Mouse (Mus musculus): ENCODE measurements around the gene Wdr95. TPM values are rescaled to one million over a fixed set of nuclear protein-coding genes. Genes with fewer than 3 reads are reported as not detected.
"Not testable (repeated sequence)": the region's sequence is repeated elsewhere in the genome, so short reads cannot be mapped to it uniquely, and the experiment has no call there.

The Wdr95 gene
- polyA plus RNA-seq, 1 experiment from 2014 or later: 0.17 TPM

DNA sequence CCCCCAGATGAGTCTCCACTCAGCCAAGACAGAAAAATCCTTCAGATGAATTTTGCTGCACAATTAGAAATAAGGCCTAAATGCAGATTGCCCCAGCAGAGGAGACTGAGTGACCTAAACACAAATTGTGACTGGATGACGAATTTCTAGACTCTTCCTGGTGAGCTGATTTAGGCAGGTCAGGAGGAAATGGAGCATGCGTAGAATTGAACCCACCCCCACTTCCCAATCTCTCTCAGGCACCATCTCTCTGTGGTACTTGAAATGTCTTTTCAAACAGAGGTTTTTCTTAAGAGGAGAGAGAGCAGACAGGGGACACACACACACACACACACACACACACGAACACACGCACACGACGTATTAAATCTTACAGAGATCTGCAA lies 4.6 kb upstream of the Wdr95 start:
- peak overlapping the region; percentile 23; the same call in 1 of the 2 replicates for H3K27ac ChIP-seq
- H3K4me1 ChIP-seq: peaks cover 17% of the 10 kb centered on the region
- 53% methylated on average over 6 of the region's 6 CpGs for WGBS
- no peaks in the 10 kb centered on the region for H3K9me3 ChIP-seq
- no peak overlapping the region for H3K4me3 ChIP-seq (replicated peaks)
- no peaks in the 10 kb centered on the region for H3K36me3 ChIP-seq
- no peak for ATAC-seq (ENCODE audit: insufficient read depth, low FRiP score, low read depth)
- no peaks in the 10 kb centered on the region for H3K27me3 ChIP-seq (replicated peaks)
- 0 out of 2 replicates have a peak overlapping the region, but pooled peaks have one; percentile 43 for H3K4me2 ChIP-seq
- no peak overlapping the region for H3K9ac ChIP-seq

GRCm38 (mm10) chr5:149524242-149524858 lies 4.1 kb upstream of the Wdr95 start:
- ATAC-seq (ENCODE audit: insufficient read depth, low FRiP score, low read depth): peak; percentile 64
- H3K9me3 ChIP-seq: no peaks in the 10 kb centered on the region
- peak overlapping the region; percentile 43 for H3K4me2 ChIP-seq
- no peaks in the 10 kb centered on the region for H3K27me3 ChIP-seq (replicated peaks)
- H3K27ac ChIP-seq: peak overlapping the region; percentile 23; the same call in 1 of the 2 replicates
- H3K36me3 ChIP-seq: no peaks in the 10 kb centered on the region
- H3K4me3 ChIP-seq (replicated peaks): no peak overlapping the region
- no peak overlapping the region for H3K9ac ChIP-seq
- H3K4me1 ChIP-seq: peaks cover 17% of the 10 kb centered on the region
- WGBS: 19% methylated on average over 16 of the region's 16 CpGs

- 41% methylated on average over 6 of the region's 6 CpGs for WGBS
- H3K36me3 ChIP-seq: no peaks in the 10 kb centered on the region
- H3K4me3 ChIP-seq (replicated peaks): no peak overlapping the region
- H3K9ac ChIP-seq: no peak overlapping the region
- no peaks in the 10 kb centered on the region for H3K9me3 ChIP-seq
- H3K4me2 ChIP-seq: no peak overlapping the region
- H3K27ac ChIP-seq: no peak overlapping the region
- no peak for ATAC-seq (ENCODE audit: insufficient read depth, low FRiP score, low read depth)
- H3K4me1 ChIP-seq: peaks cover 17% of the 10 kb centered on the region
- H3K27me3 ChIP-seq (replicated peaks): no peaks in the 10 kb centered on the region
Measured at GRCm38 (mm10) chr5:149525055-149525785, 3.3 kb upstream of the Wdr95 start.

DNA sequence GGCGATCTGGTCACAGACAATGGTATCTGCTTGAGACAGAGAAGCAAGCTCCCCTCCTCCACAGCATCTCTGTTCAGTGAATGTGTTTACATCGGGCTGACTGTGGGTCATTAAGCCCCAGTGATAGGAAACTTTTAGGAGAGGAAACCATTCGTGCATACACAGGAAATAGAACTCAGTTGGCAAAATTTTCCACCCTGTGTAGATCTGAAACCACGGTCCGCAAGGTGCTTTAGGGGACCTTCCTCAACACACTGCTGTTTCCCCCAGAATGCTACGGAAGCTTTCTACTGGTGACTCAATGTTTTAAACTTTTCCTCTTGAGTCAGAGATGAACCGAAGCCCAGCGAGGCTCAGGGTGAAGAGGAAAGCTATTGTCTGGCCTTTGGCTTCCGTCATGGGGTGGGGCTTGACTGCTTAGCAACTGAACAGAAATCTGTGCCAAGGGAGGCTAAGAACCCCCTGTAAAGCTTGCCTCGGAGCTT lies 2.0 kb upstream of the Wdr95 start:
- H3K27ac ChIP-seq: peak overlapping the region; percentile 21; the same call in 1 of the 2 replicates
- peak overlapping the region; percentile 23; the same call in 1 of the 2 replicates for H3K4me2 ChIP-seq
- H3K4me3 ChIP-seq (replicated peaks): no peak overlapping the region
- H3K9me3 ChIP-seq: no peaks in the 10 kb centered on the region
- peaks cover 17% of the 10 kb centered on the region for H3K4me1 ChIP-seq
- WGBS: 39% methylated on average over 10 of the region's 10 CpGs
- H3K9ac ChIP-seq: no peak overlapping the region
- H3K27me3 ChIP-seq (replicated peaks): no peaks in the 10 kb centered on the region
- no peak for ATAC-seq (ENCODE audit: insufficient read depth, low FRiP score, low read depth)
- H3K36me3 ChIP-seq: no peaks in the 10 kb centered on the region

- WGBS: 73% methylated on average over 4 of the region's 4 CpGs
Measured at GRCm38 (mm10) chr5:149527292-149527691, 1.2 kb upstream of the Wdr95 start.

DNA sequence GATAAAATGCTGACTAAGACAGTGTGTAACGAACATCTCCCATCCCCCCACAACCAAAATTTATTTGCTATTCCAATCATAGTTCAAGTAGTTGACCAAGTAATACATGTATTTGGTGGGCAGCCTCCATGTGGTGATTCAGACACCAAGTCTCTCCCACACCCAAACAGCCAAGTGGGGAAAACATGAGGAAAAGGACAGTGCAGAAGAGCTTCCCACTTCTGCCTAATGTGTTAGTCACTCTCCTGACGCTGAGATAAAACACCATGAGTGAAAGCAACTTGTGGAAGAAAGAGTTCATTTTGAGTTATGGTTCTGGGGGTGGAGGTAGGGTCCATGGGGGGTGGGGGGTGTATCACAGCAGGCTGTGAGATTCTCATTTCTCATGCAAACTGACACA lies 5.4 kb downstream of the Wdr95 start:
- no peak for ATAC-seq (ENCODE audit: insufficient read depth, low FRiP score, low read depth)
- Histone ChIP-seq H3K27ac (no peak overlapping the region), H3K9ac (no peak overlapping the region), H3K9me3 (no peaks in the 10 kb centered on the region), H3K4me2 (no peak overlapping the region), H3K27me3 (replicated peaks) (no peaks in the 10 kb centered on the region), H3K4me1 (no peaks in the 10 kb centered on the region), H3K36me3 (no peaks in the 10 kb centered on the region), H3K4me3 (replicated peaks) (no peak overlapping the region)
- 89% methylated on average over 2 of the region's 2 CpGs for WGBS

More at GRCm38 (mm10) chr5:149527292-149527691, 1.2 kb upstream of the Wdr95 start:
- H3K4me2 ChIP-seq; H3K9ac ChIP-seq; H3K27me3 ChIP-seq (replicated peaks); H3K36me3 ChIP-seq; H3K4me3 ChIP-seq (replicated peaks); ATAC-seq (ENCODE audit: insufficient read depth, low FRiP score, low read depth); H3K9me3 ChIP-seq; H3K27ac ChIP-seq: not testable (repeated sequence)
- H3K4me1 ChIP-seq: peaks cover 17% of the 10 kb centered on the region

DNA sequence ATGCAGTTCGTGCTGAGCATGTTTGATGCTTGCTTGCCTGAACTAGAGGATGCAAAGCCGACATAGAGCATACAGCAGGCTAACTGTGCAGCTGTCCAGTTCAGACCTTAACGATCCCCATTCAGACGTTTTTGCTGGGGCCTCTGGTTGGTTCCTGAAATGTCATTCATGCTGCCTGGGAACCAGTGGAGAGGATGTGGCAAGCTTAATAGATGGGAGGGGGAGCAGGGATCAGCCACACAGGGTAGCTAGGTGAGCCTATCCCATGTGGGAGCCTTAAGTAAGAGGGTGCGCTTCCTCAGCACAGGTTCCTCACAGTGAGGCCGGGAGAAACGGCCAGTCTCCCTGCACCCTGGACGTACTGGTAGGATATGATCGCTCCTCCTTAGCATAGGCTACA lies 7.5 kb downstream of the Wdr95 start:
- no peak overlapping the region for H3K27ac ChIP-seq
- no peak for ATAC-seq (ENCODE audit: insufficient read depth, low FRiP score, low read depth)
- H3K27me3 ChIP-seq (replicated peaks): no peaks in the 10 kb centered on the region
- WGBS: 67% methylated on average over 9 of the region's 9 CpGs
- no peaks in the 10 kb centered on the region for H3K36me3 ChIP-seq
- H3K4me1 ChIP-seq: no peaks in the 10 kb centered on the region
- H3K9me3 ChIP-seq: no peaks in the 10 kb centered on the region
- H3K4me3 ChIP-seq (replicated peaks): no peak overlapping the region
- no peak overlapping the region for H3K4me2 ChIP-seq
- H3K9ac ChIP-seq: no peak overlapping the region

- Histone ChIP-seq H3K4me3 (replicated peaks) (peak overlapping the region; percentile 7; the same call in 1 of the 2 replicates), H3K4me1 (no peaks in the 10 kb centered on the region), H3K9ac (no peak overlapping the region)
Measured at GRCm38 (mm10) chr5:149537796-149538511, 9.5 kb downstream of the Wdr95 start.

GRCm38 (mm10) chr5:149538531-149538930 lies 10.1 kb downstream of the Wdr95 start:
- no peak for ATAC-seq (ENCODE audit: insufficient read depth, low FRiP score, low read depth)
- 46% methylated on average over 8 of the region's 8 CpGs for WGBS
- H3K4me2 ChIP-seq: peak overlapping the region; percentile 48

More at GRCm38 (mm10) chr5:149537796-149538511, 9.5 kb downstream of the Wdr95 start:
- WGBS: 25% methylated on average over 16 of the region's 16 CpGs
- ATAC-seq (ENCODE audit: insufficient read depth, low FRiP score, low read depth): no peak
- no peaks in the 10 kb centered on the region for H3K27me3 ChIP-seq (replicated peaks)
- no peak overlapping the region for H3K27ac ChIP-seq
- peak overlapping the region; percentile 48 for H3K4me2 ChIP-seq
- H3K9me3 ChIP-seq: no peaks in the 10 kb centered on the region
- H3K36me3 ChIP-seq: no peaks in the 10 kb centered on the region

GRCm38 (mm10) chr5:149539051-149539450 lies 10.6 kb downstream of the Wdr95 start:
- 73% methylated on average over 4 of the region's 4 CpGs for WGBS
- Histone ChIP-seq H3K36me3 (no peaks in the 10 kb centered on the region), H3K9ac (no peak overlapping the region), H3K4me3 (replicated peaks) (no peak overlapping the region), H3K4me2 (no peak overlapping the region), H3K27me3 (replicated peaks) (no peaks in the 10 kb centered on the region), H3K9me3 (no peaks in the 10 kb centered on the region), H3K27ac (no peak overlapping the region), H3K4me1 (no peaks in the 10 kb centered on the region)
- ATAC-seq (ENCODE audit: insufficient read depth, low FRiP score, low read depth): no peak

More at GRCm38 (mm10) chr5:149538531-149538930, 10.1 kb downstream of the Wdr95 start:
- Histone ChIP-seq H3K27ac (no peak overlapping the region), H3K4me3 (replicated peaks) (no peak overlapping the region), H3K4me1 (no peaks in the 10 kb centered on the region), H3K9me3 (no peaks in the 10 kb centered on the region), H3K36me3 (no peaks in the 10 kb centered on the region), H3K27me3 (replicated peaks) (no peaks in the 10 kb centered on the region), H3K9ac (no peak overlapping the region)

DNA sequence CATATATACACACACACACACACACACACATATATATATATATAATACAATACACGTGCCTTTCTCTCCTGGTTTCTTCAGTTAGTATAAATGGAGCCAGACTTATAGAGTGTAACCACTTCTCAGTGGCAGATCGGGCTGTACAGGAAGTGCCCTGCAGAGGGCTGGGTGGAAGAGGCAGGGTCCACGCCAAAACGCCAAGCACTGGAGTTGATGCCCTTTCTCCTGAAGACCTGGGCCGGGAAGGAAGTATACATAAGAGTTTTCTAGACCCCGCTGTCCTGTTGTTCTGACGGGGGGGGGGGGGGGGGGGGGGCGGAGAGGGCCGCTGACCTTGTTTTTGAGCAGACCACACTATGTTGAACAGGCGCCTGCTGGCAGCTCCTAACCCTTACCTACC lies 22.7 kb downstream of the Wdr95 start:
- 61% methylated on average over 6 of the region's 10 CpGs for WGBS
- H3K36me3 ChIP-seq: no peaks in the 10 kb centered on the region

GRCm38 (mm10) chr5:149552742-149553141 lies 24.3 kb downstream of the Wdr95 start:
- no peak overlapping the region for H3K4me2 ChIP-seq
- H3K4me1 ChIP-seq: no peaks in the 10 kb centered on the region
- 33% methylated on average over 9 of the region's 9 CpGs for WGBS
- no peak overlapping the region for H3K9ac ChIP-seq
- H3K27ac ChIP-seq: no peak overlapping the region
- no peak for ATAC-seq (ENCODE audit: insufficient read depth, low FRiP score, low read depth)
- H3K36me3 ChIP-seq: no peaks in the 10 kb centered on the region
- H3K9me3 ChIP-seq: no peaks in the 10 kb centered on the region
- no peak overlapping the region for H3K4me3 ChIP-seq (replicated peaks)
- H3K27me3 ChIP-seq (replicated peaks): no peaks in the 10 kb centered on the region

More for the DNA sequence above, 22.7 kb downstream of the Wdr95 start:
- no peak overlapping the region for H3K27ac ChIP-seq
- no peak overlapping the region for H3K9ac ChIP-seq
- no peak overlapping the region for H3K4me3 ChIP-seq (replicated peaks)
- no peaks in the 10 kb centered on the region for H3K27me3 ChIP-seq (replicated peaks)
- H3K9me3 ChIP-seq: no peaks in the 10 kb centered on the region
- no peak overlapping the region for H3K4me2 ChIP-seq
- H3K4me1 ChIP-seq: no peaks in the 10 kb centered on the region
- no peak for ATAC-seq (ENCODE audit: insufficient read depth, low FRiP score, low read depth)

All from stomach, embryonic 15.5 days (tissue).